Mouse (Mus musculus) ES-CJ7 (cell line): ENCODE data around the gene Fdx1l.
A peak's percentile ranks its signal among the peaks of the same experiment; 100 is the strongest.

Source experiments
- DNase-seq: peaks from one replicate; pipeline ENCODE4 v3.0.0; 2011; ENCODE audit warnings: low read depth, low spot score

Gene Fdx1l

DNA sequence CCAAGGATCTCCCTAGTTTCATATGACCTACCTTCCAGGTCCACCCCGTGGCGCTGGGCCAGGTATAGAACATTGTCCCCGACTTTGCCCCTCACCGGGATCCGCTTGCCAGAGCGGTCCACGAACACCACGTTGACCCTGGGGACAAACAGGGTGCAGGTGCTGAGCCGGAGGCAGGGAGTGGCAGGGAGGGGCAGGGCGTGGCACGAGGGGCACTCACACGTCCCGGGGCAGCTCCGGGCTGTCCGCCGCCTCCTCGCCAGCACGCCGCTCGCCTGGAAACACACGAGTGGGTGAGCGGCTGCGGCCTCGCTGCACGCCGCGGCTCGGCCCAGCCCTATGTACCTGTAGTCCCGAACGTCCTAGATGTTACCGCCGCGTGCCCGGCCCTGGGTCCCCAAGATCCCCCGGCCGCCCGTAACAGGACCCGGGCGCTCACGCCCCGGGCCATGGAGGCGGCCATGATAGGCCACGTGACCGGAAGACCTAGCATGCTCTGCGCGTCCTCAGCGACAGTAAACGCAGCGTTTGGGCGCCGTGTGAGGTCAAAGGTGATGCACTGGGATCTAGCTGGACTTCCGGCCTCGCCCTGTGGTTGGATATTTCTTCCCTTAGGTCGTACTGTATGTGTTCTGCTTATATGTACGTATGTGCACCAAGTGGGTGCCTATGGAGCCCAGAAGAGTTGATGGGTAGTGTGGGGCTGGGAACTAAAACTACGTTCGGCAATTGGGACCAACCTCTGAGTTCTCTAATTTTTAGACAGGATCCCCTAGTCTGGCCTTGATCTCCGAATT lies at the start of gene Fdx1l, which contains the start of gene Gm49373:
TSS of gene Fdx1l (minus strand) at position 571 of the 797 bp plus-strand sequence.
TSS of gene Gm49373 (minus strand) at position 53 of the 797 bp plus-strand sequence.
- DNase-seq = peak; percentile 89

DNA sequence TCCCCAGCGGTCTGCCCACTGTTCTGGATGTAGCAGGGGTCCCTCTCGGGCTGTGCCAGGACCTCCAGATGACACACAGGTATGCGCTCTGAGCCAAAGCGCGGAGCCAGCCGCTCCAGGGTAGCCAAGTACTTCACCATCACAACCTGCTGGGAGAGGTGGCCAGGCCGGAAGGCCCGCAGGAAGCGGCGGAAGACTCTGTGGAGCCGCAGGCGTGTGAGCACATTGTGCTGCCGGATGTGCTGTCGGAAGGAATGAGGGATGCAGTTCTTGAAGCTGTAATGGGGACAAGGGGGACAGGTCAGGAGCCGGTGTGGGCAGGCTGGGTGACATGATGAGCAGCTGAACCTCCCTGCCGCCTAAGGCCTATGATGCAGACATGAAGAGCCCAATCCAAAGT lies 48.1 kb upstream of the Fdx1l start:
- DNase-seq = no peak

DNA sequence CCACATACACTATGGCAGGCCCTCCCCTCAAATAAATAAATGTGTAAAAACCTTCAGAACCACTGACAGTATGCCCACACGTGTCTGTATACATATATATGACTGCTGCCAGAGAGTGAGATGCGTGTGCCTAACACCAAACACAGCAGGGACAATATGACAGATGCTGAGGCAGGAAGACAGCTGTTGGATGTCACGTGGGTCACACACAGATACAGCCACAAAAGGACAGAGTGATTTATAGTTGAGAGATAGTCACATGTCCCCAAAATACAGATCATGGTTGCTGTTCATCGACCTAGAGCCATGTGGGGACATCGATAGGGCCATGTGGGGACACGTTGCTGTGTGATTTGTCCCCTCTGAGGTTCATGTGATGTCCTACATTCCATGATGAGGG lies 43.7 kb upstream of the Fdx1l start:
- no peak for DNase-seq

DNA sequence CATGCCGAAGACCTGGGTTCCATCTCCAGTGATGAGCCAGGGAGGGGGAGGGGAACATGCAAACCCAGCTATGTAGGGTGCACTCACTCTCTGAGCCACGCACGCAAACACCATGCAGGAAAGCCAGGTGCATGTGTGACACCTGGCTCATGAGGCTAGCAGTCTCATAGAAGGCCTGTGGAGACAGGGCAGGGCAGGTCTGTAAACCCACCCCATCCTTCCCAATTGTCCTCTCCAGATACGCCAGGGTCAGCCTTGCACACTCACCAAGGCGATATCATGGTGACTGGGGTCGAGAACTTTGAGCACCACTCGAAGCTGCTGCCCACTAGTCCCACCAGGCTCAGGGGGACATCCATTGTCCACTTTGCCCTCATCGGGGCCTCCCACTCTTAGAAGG lies 41.7 kb upstream of the Fdx1l start:
- DNase-seq = no peak

DNA sequence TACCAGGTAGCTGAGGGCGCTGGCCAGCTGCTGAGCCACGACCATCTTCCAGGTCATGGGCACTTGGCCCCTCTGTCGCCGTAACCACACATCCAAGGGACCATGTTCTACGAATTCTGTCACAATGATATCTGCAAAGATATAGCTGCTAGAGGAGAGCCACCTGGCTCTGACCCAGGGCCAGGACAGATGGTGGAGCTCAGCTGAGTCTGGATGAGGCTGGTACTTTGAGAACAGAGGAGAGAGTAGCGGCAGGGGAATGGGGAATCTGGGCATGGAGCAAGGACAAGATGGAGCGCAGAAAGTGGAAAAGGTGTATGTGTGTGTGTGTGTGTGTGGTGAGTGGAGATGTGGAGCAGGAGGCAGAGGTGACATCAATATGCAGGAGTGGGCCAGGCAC lies 40.8 kb upstream of the Fdx1l start:
- DNase-seq = no peak

DNA sequence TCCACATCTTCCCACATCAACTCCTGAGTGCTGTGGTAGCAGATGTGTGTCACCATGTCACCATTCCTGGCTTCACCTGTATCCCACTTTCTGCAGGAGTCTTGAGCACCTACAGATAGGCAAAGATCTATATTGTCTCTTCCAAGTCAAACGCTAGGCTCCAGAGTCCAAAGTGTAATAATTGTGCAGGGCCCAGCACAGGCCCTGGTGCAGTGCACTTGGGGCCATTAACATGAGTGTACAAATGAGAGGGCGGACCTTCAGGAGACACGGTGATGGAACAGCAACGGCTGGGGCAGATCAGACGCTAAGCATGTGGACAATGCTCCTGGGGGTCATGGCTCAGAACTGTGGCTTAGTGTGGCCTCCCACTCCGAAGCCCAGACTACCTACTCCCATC lies 40.3 kb upstream of the Fdx1l start:
- DNase-seq = no peak

DNA sequence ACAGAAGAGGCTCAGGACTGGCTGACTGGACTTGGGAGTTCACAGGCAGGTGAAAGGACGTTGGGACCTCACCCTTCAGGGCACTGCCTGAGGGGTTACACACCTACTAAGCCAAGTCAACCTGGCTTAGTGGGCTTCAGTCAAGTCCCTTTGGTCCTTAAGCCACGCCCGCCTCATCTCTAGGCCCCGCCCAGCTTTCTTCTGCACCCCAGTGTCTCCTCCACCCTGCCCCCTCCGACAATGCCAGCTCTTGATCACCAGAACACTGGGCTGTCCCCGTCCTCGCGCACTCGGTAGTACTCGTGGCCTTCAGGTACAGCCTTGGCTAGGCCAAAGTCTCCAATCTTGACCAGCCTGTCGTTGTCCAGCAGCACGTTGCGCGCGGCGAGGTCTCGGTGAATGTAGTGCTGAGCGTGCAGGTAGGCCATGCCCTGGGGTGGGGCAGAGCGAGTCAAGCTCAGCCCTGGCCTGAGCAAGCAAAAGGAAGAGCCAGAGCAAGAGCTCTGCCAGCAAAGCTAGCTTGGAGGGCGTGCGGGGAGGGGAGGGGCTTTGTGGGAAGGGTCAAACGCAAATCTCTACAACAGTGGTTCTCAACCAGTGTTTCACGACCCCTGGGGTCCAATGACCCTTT lies 34.3 kb upstream of the Fdx1l start:
- DNase-seq = peak; percentile 36

DNA sequence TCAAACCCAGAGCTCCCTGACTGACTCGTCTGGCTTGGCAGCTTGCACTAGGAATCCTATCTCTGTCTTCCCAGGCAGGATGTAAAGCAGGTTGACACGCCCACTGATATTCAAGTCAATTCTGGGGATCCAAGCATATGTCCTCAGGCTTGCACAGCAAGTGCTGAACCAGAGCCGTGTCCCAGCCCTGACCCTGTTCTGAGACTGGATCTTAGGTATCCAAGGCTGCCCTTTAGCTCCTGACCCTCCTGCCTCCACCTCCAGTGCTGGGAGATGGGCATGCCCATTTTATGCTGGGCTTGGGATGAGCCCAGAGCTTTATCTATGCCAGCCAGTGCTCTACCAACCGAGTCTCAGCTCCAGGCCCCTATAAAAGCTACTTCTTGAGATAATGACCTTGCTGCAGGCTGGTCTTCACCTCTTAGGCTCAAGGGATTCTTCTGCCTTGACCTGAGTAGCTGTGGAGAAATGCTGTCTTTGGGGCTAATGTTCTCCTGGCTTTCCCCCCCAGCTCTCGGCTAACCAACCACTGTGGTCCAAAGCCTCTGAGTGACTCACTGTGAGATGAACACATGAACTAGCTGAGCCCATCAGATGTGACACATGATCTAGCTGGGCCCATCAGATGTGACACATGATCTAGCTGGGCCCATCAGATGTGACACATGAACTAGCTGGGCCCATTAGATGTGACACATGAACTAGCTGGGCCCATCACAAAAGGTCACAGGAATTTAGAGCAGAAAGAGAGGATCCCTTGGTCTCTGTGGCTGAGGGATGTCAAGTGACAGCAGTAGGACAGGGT lies 32.5 kb upstream of the Fdx1l start:
- DNase-seq = no peak

DNA sequence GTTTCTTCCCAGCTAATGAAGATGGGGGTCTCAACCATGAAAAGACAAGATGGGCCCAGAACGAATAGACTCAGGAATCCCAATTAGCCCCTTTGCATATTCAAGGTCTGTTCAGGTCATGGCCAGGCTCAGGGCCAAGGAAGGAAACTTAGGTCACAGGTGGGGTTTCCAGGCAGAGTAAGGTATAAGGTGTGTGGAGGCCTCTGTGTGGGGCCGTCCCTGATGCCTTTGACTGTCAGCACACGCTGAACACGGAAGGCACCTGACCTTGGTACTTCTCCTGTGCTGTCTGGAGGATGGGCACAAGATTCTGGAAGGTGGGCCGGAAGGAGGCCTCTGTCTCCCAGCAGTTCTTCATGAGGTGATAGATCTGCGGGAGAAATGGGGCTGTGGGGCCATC lies 31.4 kb upstream of the Fdx1l start:
- DNase-seq = no peak

DNA sequence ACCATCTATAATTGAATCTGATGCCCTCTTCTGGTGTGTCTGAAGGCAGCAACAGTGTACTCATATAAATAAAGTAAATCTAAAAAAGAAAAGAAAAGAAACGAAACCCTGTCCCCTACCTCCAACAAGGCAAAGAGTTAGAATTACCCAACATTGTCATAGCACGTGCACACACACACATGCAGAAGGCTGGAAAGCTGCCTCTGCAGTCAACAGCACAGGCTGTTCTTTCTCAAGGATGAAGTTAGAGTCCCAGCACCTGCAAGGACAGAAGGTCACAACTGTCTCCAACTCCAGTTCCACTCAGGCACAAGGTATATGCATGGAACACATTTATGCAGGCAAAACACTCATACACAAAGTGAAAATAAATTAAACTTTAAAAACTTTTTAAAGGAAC lies 28.7 kb upstream of the Fdx1l start:
- no peak for DNase-seq

DNA sequence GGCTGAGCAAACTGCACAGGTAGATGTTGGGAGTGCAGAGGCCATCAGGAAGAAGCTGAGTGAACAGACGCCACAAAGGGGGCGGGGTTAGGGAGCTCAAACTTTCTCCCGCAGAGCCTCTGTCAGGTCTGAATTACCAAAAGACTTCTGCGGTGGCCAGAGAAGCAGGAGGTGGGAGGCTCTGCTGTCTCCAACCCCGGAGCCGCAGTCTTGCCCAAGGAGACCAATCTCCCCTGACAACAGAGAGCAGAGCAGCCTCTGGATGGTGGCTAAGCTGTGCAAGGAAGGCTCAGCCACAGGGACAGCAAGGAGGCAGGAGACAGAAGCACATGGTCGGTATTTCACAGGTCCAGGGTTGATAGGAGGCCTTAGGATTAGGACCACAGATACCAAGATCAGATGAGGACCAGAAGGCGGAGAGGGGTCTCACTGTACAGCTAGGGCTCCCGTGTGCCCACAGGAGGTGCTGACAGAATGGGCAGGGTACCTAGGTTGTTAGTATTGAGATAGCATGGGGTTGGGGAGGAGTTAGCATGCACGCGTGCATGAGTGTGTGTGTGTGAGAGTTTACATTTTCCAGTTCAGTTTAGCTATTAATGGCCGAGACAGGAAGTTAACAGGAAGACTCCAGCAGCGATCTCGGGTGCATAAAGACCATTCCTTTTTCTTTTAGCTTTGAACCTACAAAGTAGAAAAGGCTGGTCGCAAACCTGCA lies 27.2 kb upstream of the Fdx1l start:
- no peak for DNase-seq

DNA sequence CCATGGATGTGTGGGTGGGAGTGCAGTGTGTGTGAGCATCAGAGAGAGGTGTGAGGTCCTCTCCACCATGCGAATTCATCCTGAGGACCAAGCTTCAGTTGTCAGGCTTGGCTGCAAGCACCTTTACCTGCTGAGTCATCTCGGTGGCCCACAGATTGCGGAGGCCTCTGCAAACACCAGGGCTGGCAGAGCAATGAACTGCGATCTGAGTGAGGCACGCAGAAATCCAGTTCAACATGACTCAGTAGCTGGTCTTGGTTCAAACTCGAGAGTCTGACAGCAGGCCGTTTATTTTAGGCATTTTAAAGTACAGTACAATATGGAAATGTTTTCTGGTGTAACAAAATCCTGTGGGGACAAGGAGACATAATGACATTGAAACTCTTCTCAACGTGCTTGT lies 24.4 kb upstream of the Fdx1l start:
- DNase-seq = no peak

DNA sequence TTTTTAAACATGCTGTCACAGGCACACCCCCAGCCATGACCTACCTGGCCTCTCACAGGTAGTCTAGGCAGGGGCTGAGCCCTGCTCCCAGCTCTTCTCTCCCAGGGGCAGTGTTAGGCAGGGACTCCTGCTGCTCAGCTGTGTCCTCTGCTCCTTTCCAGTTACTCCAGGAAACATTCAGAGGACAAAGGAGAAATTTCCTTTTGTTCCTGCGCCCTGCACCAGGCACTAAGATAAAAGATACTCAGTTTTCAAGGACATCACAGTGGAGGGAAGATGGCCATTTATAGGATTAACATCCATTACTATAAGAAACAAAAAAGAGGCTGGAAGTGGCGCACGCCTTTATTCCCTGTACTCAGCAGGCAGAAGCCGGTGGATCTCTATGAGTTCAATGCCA lies 22.5 kb upstream of the Fdx1l start:
- peak; percentile 60 for DNase-seq

DNA sequence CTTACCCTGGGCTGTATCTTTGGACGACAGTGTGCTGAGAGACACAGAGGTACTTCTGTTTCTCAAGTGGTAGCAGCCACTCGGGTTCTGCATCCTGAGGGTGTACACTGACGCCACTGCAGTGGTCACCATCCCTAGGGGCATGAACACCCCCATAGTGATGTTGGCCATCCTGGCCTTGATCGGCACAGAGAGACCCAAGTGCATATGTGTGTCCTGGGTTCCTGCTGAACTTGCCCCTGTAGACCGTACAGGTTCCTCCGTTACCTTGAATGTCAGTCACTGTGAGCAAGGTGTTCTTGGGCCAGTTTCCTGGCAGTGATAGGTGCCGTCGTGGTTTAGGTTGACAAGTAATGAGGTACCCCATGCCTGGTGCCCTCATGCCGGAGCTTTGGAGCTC lies 20.0 kb upstream of the Fdx1l start:
- DNase-seq = no peak

DNA sequence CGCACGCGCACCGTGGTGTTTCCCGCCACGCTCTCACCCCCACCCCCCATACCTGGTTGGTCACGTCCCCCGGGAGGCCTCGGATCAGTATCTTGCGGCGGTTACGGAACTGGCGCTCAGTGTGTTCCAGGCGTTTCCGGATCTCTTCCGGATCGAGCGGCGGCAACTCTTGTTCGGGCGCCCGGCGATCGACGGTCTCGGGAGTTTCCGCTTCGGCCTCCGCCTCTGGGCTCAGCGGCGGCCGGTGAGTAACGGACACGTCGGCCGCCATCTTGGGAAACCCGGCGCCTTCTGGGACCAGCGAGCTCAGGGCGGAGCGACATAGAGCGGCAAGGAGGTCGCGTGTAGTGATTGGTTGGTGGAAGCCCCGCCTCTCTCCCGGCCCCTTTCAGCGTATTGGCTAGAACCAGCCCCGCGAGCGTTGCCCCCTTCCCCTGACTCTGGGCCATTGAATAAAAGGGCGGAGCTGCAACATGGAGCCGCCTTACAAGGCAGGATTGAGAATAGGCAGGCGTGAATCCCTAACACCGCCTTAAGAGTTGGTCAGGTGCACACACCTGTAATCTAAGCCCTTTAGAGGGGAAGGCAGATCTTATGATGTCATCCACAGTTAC lies 18.4 kb upstream of the Fdx1l start, which contains the start of the genes Gm38431 and Raver1:
TSS of gene Gm38431 (minus strand) at position 291 of the 614 bp plus-strand sequence.
TSS of gene Raver1 (minus strand) at position 302 of the 614 bp plus-strand sequence.
- DNase-seq = peak; percentile 98

DNA sequence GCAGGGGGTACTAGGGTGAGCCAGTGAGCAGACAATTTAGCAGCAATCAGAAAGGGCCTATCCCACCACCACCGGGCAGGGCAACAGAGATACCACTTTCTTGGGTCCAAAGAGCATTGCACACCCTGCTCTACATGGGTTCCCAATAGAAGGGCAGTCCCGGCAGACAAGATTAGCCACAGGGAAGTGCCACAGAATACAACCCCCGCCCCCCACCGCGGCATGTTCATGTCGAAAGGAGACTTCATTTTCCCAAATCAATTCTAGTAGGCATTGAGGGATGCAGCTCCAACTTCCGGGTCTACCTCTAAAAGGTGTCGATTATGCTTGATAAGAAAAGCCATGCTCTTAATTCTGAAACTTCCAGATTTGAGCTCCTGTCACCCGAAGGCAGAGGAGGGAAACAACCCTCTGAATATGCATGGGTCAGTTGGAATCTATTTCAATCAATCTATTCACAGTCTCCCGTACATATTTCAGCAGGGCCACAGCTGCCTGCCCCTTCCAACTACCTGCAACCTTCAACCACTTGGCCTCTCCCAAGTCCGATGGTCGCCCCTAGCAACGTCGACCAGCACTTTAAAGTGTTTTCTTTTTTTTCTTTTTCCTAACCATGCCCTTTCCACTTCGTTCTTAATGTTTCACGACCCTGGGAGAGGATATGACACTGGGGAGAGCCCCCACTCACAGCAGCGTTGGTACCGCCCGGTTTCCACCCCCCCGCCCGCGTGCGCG lies 17.7 kb upstream of the Fdx1l start:
- DNase-seq = no peak

DNA sequence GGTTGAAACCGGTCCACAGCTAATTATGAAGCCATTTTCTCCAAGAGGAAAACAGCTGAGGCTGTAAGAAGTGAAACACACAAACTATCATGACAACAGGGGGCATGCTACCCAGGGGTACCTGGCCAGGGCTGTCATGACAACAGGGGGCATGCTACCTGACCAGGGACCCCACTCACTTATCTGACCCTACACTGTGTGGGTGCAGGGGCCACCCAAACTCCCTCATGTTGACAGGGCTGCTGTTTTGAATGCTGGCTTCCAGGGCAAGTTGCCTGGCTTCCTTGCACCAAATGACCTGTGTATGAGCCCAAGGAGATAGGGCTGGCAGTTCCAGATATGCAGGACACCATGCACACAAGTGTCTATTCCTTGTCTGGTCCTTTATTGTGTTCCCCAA lies 17.1 kb upstream of the Fdx1l start:
- DNase-seq = no peak

DNA sequence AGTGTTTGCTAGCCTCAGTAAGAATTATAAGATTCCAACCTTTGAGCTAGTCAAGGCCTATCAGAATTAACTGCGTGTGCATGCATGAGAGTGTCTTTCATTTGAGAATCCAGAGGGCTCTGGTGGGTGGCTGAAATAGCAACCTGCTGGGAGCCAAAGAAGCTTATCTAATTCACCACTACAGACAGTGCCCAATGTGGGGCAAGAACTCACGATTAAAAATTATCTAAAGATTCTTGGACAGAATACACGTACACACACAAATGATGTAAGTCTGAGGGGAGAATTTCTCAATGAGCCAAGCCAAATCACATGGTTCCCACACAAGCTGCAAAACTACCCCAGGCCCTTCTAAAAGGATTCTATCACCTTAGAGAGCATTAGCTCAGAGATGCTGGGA lies 9.9 kb upstream of the Fdx1l start:
- no peak for DNase-seq

DNA sequence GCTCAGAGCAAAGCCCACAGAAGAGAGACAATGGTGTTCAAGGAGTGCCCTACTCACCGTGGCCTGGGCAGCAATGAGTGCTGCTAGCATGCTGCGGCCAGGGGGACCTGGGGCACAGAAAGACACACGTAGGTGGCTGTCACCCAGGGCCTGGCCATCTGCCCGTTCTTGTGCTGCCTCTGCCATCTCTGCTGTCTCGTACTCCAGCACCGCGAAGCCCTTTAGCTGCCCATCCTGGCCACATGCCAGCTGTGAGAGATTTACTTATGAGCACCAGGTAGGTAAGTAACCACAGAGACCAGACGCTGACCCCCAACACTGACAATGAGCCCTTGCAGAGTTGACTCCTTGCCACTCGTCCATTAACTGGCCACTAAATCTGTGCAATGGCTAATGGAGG lies 7.7 kb upstream of the Fdx1l start:
- no peak for DNase-seq

DNA sequence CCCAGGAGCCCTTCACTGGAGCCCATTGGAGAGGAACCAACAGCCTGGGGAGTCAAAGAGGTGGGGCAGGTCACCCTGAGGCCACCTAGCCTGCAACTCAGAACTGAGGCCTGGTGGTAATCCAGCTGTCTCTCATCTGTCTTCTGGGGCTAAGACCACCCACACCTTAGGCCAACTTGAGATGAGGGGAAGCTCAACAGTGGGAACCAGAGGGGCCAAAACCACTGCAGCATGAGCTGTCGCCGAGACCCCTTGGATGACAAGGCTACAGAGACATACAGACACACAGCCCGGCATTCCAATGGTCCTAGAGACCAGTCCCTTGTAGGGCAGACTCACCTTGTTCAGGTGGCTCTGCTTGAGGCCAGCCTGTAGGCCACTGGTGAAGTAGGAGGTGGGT lies 2.2 kb upstream of the Fdx1l start:
- DNase-seq = no peak

DNA sequence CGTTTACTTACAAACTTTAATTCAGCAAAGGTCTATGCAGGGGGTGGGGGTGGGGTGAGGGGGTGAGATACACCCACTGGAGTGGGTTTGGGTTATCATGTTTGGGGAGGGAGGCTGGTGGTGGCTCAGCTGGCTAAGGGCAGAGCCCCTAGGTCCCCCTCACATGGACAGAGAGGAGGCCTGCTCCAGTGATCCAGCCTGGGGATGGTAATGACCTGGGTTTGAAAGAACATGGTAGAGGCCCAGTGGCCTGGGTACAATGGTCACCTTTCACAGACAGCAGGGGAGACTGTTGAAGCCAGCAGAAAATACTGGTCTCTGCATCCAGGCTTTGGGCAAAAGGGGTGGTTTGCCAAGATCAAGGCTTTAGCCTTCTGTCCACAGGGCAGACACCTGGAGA lies 759 bp upstream of the Fdx1l start:
- no peak for DNase-seq
